Mouse (Mus musculus): ENCODE results near the gene Atp8a2.

DNA sequence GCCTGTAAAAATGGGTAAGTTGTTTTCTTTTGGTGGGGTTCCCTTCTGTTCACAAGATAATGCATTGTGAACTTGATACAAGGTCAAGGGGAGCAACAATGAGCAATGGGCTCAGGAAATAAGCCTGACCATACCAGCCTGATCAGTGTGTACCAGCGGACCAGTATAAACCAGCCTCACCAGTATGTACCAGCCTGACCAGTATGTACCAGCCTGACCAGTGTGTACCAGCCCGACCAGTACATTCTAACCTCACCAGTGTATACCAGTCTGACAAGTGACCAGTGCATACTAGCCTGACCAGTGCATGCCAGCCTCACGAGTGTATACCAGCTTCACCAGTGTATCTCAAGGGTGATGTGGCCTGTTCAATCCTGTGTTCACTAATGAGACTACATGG is 33.6 kb downstream of the Atp8a2 start:
- no peak for TF ChIP-seq ZNF384 (IDR thresholded peaks at IDR 0.05; ENCODE audit: low read depth, low read length)
- TF ChIP-seq HCFC1 (IDR thresholded peaks at IDR 0.05; ENCODE audit: borderline replicate concordance, insufficient read depth, low read length): no peak
